Mouse (Mus musculus): ENCODE results near the gene Gm1553. TPM values are rescaled to one million over a fixed set of nuclear protein-coding genes. Genes with fewer than 3 reads are reported as not detected.

The Gm1553 gene
- not detected in 2 replicates for polyA plus RNA-seq (2012; ENCODE audit: insufficient read depth, insufficient read length, low replicate concordance, missing spikeins)

GRCm38 (mm10) chr10:82492518-82492917, at the start of gene Gm1553:
TSS of gene Gm1553 (minus strand) at chr10:82492618.
- Histone ChIP-seq H3K4me3 (ENCODE audit: insufficient read depth, low read depth, low read length) (no peak within 1 kb of the TSS), H3K4me1 (ENCODE audit: control insufficient read depth, insufficient read depth, low read length) (no peaks in the 10 kb centered on the region), H3K27ac (ENCODE audit: insufficient read depth, low read depth, low read length) (no peak within 1 kb of the TSS)
- TF ChIP-seq POLR2A (IDR thresholded peaks at IDR 0.05; ENCODE audit: insufficient read depth, low read depth, low read length) (no peak), CTCF (IDR thresholded peaks at IDR 0.05; ENCODE audit: insufficient read depth, low read depth, low read length) (no peak)
- 93% methylated on average over 2 of the region's 2 CpGs for WGBS

Other genes starting within 250 kb of the Gm1553 start
- not detected in 2 replicates for gene 4932415D10Rik, start 176.0 kb downstream of the Gm1553 start, polyA plus RNA-seq (2012; ENCODE audit: insufficient read depth, insufficient read length, low replicate concordance, missing spikeins)
- not detected in 2 replicates for gene Gm4924, start 138.4 kb downstream of the Gm1553 start, polyA plus RNA-seq (2012; ENCODE audit: insufficient read depth, insufficient read length, low replicate concordance, missing spikeins)
- gene 1190007I07Rik, start 130.6 kb upstream of the Gm1553 start, polyA plus RNA-seq (2012; ENCODE audit: insufficient read depth, insufficient read length, low replicate concordance, missing spikeins), result not detected in 2 replicates
- gene Tdg, start 137.2 kb upstream of the Gm1553 start, polyA plus RNA-seq (2012; ENCODE audit: insufficient read depth, insufficient read length, low replicate concordance, missing spikeins), result not detected in 2 replicates
- not detected in 2 replicates for gene Glt8d2, start 198.0 kb upstream of the Gm1553 start, polyA plus RNA-seq (2012; ENCODE audit: insufficient read depth, insufficient read length, low replicate concordance, missing spikeins)
- not detected in 2 replicates for gene Hcfc2, start 203.5 kb upstream of the Gm1553 start, polyA plus RNA-seq (2012; ENCODE audit: insufficient read depth, insufficient read length, low replicate concordance, missing spikeins)